Mouse (Mus musculus) liver, embryonic 18 days (tissue): ENCODE measurements around the gene 5730522E02Rik. TPM values are rescaled to one million over a fixed set of nuclear protein-coding genes. Genes with fewer than 3 reads are reported as not detected.

ENCODE experiments used
- polyA plus RNA-seq: library from polyadenylated mRNA; depleted of rRNA; stranded (reverse); fragments of >200 nt; gene quantifications from 2 replicates; pipeline ENCODE4 v1.2.3, GENCODE M21; 2012; rRNA removed

Gene 5730522E02Rik
- 0.11 and 0.13 TPM in 2 replicates for polyA plus RNA-seq

DNA sequence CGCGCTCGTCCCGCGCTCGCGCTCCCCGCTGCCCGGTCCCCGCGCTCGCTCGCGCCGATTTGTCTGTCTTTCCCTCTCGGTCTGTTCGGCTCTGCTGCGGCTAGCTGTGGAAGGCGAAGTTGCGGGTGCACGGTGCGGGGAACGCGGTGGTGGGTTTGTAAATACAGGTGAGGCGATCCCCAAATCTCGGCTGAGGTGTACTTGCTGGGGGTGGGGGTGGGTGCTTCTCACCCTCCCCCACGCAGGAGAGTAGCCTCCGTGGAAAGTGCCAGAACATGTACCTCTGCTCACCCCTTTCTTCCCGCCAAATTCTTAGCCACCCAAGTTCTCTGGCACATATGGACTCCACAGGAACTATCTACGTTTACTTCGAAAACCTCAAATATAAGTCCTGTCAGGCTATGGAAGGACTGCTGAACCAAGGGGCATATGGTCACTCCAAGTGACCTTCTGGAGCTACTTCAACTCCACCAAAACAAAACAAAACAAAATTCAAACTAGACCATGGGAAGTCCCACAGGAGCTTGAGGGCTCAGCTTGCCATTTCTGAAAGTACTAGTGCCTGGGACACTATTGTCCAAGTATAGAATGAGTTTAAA is at the start of gene 5730522E02Rik:
Gene 5730522E02Rik (minus strand): TSS at position 182 of the 599 bp plus-strand sequence.

Other genes with a start within 250 kb of the 5730522E02Rik start
- gene Fancl, start 175.4 kb upstream of the 5730522E02Rik start, polyA plus RNA-seq, result 6.7 and 7.8 TPM in 2 replicates